Mouse (Mus musculus) urinary bladder, postnatal 10 days (tissue): ENCODE results near the gene Creld1.

Experiments
- DNase-seq: peaks from one replicate; pipeline ENCODE4 v3.0.0; 2022; ENCODE audit warnings: low spot score

Gene Creld1

GRCm38 (mm10) chr6:113508947-113509280 is 25.8 kb downstream of the Creld1 start:
- DNase-seq = no peak

GRCm38 (mm10) chr6:113513944-113514343 is 30.8 kb downstream of the Creld1 start:
- DNase-seq = no peak

- DNase-seq = no peak
Measured at GRCm38 (mm10) chr6:113514600-113514999, 31.5 kb downstream of the Creld1 start.

DNA sequence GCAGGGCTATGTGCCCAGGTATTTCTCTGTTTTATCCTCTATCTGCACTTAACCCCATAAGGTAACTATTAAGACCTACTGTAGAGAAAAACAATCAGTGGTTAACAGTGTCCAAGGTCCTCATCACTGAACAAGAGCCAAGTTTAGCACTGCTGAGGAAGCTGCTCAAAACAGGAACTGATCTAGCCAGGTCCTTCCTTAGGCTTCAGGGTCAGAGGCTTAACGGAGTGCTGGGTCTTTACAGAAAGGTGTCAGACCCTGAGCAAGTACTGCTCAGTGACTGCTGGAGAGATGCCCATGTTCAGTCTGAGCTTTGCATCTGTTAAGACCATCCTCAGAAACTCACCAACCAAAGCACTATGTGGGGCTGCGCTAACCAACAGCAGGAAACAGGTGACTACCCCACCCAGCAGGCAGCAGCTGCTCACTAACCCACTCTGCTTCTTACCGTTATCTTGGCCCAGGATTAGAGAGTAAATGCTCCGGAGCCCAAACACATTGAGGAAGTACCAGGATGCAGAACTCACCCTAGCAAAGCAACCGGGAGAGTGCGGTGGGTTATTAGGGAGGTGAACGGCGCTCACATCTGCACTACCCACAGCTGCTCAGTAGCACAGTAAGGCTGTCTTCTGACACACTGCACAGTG is 34.5 kb downstream of the Creld1 start:
- DNase-seq = no peak

DNA sequence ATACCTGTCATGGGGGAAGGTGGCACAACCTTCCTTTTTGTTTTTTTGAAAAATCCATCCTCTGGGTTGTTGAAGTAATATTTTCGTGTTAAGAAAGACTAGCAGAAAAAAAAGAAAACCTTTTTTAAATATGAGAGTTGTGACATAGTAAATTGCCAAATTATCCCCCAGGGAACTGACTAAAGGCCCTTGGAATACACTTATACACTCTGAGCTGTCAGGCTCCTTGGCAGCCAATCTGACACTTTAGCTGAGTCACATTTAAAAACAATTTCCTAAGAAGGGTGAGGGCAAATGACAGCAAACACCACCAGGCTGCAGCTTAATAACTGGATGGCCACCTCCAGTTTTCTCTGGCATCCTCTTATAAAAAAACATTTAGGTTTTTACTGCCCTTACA is 39.2 kb downstream of the Creld1 start:
- no peak for DNase-seq

DNA sequence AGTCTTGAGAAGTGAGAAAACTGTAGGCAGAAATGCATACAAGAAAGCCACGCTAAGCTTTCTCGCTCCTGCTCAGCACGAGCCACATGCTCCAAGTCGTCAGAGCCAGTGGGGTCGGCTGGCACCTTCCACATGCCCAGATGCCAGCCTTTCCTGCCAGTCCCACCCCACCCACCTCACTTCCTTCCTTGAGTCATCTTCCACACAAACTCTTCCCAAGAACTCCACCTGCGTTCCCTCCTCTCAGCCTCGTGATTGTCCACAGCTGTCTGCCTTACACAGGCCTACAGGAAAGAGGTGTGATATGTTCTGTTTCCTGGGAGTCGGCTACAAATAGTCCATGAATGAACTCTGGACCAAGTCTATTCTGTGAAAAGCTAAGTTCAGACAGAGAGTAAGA is 40.3 kb downstream of the Creld1 start:
- no peak for DNase-seq

DNA sequence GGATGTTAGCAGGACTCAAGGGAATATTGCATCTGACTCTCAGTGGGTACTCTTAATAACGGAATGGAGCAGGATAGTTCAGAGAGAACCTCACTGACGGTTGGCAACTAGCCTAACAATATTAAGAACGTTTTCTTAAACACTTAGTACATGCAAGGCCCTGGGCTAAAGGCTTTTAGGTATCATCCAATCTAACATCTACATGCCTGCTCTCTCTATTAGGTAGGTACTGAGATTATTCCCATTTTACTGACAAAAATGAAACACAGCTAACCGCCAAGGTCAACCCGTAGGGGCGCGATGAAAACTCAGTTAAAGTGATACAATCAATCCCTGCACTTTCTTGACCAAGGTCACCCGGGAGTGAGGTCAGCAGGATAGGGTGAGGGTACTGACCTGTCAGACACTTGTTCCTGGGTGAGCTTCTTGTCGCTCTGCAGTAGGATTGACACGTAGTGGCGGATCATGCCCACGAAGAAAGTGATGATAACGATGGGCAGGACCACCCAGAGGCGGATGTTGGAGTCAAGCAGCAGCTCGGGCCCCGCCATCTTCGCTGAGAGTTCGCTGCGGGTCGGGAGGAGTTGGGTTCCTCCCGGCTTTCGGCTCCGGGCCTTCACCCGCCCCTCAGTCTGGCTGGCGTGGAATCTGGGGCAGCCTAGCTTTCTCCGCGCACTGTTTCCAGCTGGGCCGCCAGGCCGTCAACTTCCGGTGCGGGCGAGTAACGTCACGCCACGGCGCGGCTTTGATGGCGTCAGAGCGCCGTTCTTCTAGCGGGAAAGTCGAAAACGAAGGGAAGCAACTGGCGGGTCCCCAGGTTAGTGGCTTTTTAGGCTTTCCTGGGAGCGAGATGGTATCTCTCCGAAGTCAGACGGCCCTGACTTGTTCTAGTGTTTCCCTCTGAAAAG is 48.1 kb downstream of the Creld1 start, which contains the start of the genes Emc3 and Fancd2:
Gene Emc3 (minus strand): TSS at position 721 of the 908 bp plus-strand sequence.
Gene Fancd2 (plus strand): TSS at position 751 of the 908 bp plus-strand sequence.
- DNase-seq = peak; percentile 73

- no peak for DNase-seq
Measured at GRCm38 (mm10) chr6:113531840-113532404, 48.8 kb downstream of the Creld1 start.

DNA sequence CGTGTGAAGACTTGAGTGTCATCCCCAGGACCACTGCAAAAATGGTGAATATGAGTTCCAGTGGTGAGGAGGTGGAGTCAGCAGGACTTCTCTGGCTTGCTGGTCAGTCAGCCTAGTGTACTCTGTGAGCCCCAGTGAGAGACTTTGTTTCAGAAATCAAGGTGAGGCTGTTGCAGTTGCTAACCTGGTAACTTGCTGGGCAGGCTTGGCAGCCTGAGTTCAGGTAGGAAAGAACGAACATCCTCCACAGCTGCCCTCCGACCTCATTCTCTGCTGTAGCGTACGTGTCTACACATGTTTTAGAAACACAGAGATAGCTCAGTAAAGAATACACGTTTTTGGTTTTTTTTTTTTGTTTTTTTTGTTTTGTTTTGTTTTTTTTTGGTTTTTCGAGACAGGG is 51.8 kb downstream of the Creld1 start:
- DNase-seq = no peak

- DNase-seq = no peak
Measured at GRCm38 (mm10) chr6:113541610-113542009, 58.5 kb downstream of the Creld1 start.
